Mouse (Mus musculus) lung, embryonic 15.5 days (tissue): ENCODE results near the gene Arpp21. TPM values are rescaled to one million over a fixed set of nuclear protein-coding genes. Genes with fewer than 3 reads are reported as not detected.

Source experiments
- ATAC-seq: fragments of 200-750 bp; cut with Nextera tagmentation; 2 replicates; pipeline ENCODE4 v1.8.0; 2017; ENCODE audit warnings: moderate number of reproducible peaks, borderline replicate concordance; ENCODE audit not compliant: low FRiP score, low TSS enrichment; ENCODE audit errors: extremely low read depth
- H3K27ac ChIP-seq: fragments of 300-500 bp; sonication (generic); 2 replicates; pipeline ENCODE4 v1.5.1; 2015; ENCODE audit warnings: moderate library complexity, mild to moderate bottlenecking, inconsistent platforms
- H3K27me3 ChIP-seq: fragments of 300-500 bp; sonication (generic); 2 replicates; pipeline ENCODE4 v1.6.1; 2015; ENCODE audit warnings: inconsistent platforms
- H3K36me3 ChIP-seq: fragments of 300-500 bp; sonication (generic); 2 replicates; pipeline ENCODE4 v1.6.1; 2015; ENCODE audit warnings: inconsistent platforms
- H3K4me1 ChIP-seq: fragments of 300-500 bp; sonication (generic); 2 replicates; pipeline ENCODE4 v1.6.1; 2015; ENCODE audit warnings: inconsistent platforms
- H3K4me2 ChIP-seq: fragments of 300-500 bp; sonication (generic); 2 replicates; pipeline ENCODE4 v1.6.1; 2015; ENCODE audit warnings: inconsistent platforms, mild to moderate bottlenecking, moderate library complexity
- H3K4me3 ChIP-seq: fragments of 300-500 bp; sonication (generic); 2 replicates; pipeline ENCODE4 v1.5.1; 2015; ENCODE audit warnings: mild to moderate bottlenecking, inconsistent platforms
- H3K9ac ChIP-seq: fragments of 300-500 bp; sonication (generic); 2 replicates; pipeline ENCODE4 v1.6.1; 2015; ENCODE audit warnings: inconsistent platforms
- H3K9me3 ChIP-seq: fragments of 300-500 bp; sonication (generic); 2 replicates; pipeline ENCODE4 v1.6.1; 2016; ENCODE audit warnings: inconsistent platforms
- WGBS: fragments of 180-500 bp; shearing (Covaris S2); methylation state at CpG from one replicate; pipeline ENCODE4 v1.1.7; 2015; 5-methylcytosine and 5-hydroxymethylcytosine counted together
- polyA plus RNA-seq: library from polyadenylated mRNA; unstranded; fragments of >200 nt; fragmentation: Nextera tagmentation; extraction: Ambion mirVana; gene quantifications from 2 replicates; pipeline ENCODE4 v1.2.1, GENCODE M21; 2015

Arpp21 gene
- polyA plus RNA-seq, result 1.9 and 5.8 TPM in 2 replicates

DNA sequence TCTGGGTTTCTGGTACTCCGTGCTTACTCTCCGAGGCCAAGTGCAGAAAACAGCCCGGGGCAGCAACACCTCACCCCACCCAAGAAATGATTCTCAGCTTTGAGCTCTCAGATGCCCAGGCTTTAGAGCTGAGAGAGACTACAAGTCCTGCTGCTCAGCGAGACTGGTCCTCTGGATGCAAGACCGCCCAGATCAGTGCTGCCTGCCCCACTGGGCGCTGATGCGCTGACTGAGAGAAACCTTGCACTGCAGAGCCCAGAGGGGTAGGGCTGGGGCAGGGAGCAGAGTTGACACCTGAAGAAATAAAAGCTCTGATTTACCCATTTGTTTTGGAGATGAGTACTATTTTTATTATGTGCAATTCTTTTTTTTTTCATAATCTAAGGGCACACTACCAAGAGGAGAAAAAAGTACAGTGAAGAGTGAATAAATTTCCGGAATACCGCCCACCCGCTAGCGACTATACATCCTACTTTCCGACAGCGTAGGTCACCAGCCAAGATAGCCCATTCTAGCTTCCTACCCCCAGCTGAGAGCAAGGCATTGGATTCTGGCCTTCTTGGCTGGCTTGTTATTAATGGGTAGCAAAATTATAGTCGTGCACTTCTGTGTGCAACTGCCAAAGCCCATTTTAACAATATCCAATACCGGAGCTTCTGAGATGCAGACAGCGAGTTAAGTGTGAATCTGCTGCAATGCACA, at the start of gene Arpp21:
Gene Arpp21, minus strand, starts transcription at position 243 of the 702 bp plus-strand sequence.
- peaks cover 63% of the 10 kb centered on the region for H3K27me3 ChIP-seq
- 0 out of 2 replicates have a peak, but pooled peaks cover 12% of the 10 kb centered on the region for H3K4me1 ChIP-seq
- H3K9ac ChIP-seq, result no peak within 1 kb of the TSS
- whole genome bisulfite sequencing, result 27% methylated on average over 16 of the region's 16 CpGs
- H3K27ac ChIP-seq, result no peak within 1 kb of the TSS
- ATAC-seq, result no peak
- peak within 1 kb of the TSS; percentile 59 for H3K4me2 ChIP-seq
- no peaks in the 10 kb centered on the region for H3K36me3 ChIP-seq
- peak within 1 kb of the TSS; percentile 30 for H3K4me3 ChIP-seq
- H3K9me3 ChIP-seq, result no peaks in the 10 kb centered on the region

DNA sequence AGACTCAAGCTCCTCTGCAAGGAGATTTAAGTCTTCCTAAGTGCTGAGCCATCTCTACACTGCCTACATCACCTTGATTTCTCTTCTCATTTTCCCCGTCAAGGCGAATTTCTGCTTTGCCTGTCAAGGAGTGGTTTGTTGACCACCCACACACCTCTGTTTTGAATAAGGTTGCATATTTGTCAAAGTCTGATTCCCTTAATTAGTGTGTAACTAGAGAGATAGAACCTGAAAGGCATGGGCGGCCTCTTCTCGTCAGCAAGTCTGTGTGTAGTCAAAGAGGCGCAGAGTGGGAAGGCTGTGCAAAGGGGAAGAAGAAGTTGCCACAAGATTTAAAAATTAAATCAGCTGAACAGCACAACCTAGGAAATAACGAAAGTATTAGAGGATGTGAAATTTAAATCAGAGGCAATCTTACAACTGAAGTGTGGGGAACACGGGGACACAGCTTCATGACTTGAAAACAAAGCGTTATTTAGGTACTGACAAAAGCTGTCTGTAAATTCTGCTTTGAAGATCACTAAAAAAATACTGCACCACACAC, 36.8 kb upstream of the Arpp21 start:
- Histone ChIP-seq H3K36me3 (no peaks in the 10 kb centered on the region), H3K9ac (no peak overlapping the region), H3K4me3 (no peak overlapping the region), H3K4me1 (no peaks in the 10 kb centered on the region), H3K9me3 (no peaks in the 10 kb centered on the region), H3K27me3 (no peaks in the 10 kb centered on the region), H3K4me2 (no peak overlapping the region), H3K27ac (no peak overlapping the region)
- no peak for ATAC-seq
- WGBS, result 80% methylated on average over 8 of the region's 8 CpGs

DNA sequence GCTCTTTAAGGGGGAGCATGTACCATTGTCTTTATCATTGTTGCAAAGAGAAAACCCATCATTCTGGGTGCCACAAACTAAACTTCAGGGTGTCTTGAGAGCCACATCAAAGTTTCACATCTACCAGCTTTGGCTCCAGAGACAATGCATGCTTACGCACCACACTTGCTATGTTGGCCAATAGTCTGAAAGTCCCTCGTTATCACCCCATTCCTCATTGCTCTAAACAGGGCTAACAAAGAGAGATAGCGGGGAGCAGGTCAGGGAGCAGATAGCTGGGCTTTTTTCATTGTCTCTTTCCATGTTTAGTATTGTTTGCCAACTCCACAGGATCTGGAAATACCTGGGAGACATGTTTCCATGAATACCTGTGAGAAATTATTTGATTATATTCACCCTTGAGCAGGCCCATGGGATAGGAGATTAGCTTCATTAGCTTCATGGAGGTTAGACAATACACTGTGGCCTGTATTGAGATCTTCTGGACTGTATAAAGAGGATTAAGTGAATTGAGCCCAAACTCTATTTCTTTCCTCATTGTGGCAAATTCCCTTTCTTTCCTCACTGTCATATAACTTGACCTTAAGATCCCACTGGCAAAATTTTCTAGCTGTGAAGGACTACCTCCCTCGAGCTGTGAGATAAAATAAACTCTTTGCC, 29.4 kb upstream of the Arpp21 start:
- Histone ChIP-seq H3K9me3 (no peaks in the 10 kb centered on the region), H3K36me3 (no peaks in the 10 kb centered on the region), H3K4me3 (no peak overlapping the region), H3K27me3 (no peaks in the 10 kb centered on the region), H3K9ac (no peak overlapping the region), H3K27ac (no peak overlapping the region), H3K4me1 (no peaks in the 10 kb centered on the region), H3K4me2 (no peak overlapping the region)
- WGBS, result 64% methylated on average over 4 of the region's 4 CpGs
- ATAC-seq, result no peak

DNA sequence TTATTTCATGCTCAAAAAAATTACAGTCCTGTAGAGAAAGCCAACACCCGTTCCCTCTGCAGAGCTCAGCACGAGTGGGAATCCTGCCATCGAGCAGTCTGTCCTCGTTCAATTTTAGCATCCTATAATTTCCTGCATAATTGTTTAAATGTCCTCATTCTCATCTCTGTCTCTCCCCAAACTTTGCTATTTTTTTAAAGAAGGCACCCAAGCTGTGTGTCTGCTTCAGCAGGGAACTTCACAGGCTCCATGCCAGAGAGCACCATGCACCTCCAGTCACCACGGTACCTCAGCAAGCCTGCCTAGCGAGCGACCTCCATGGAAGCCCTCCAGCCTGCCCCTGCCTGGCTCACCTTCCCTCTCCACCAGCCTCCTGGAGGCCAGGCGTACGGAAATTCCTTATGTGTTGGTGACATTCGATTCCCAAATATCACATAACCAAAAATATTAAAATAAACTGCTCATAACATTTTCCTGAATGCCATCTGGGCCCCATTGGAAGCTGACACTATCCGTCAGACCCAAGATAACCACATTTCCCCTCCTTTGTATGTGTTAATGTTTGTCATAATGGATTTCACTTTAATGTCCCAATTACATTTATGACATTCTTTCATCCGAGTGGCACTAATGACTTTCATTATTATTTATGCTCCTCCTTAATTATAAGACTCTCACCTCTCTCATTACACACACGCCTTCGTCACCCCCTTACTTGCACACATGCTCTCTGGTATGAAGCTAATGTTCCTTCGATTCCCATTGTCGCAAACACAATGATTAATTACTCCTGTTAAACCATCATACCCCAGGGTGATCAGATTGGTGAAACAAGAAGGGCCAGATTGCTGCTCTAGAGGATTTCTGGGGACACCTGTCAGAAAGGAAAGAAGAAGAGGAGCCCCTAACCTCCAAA, 26.5 kb upstream of the Arpp21 start:
- Histone ChIP-seq H3K27ac (no peak overlapping the region), H3K27me3 (no peaks in the 10 kb centered on the region), H3K9me3 (no peaks in the 10 kb centered on the region), H3K36me3 (no peaks in the 10 kb centered on the region), H3K9ac (no peak overlapping the region), H3K4me2 (no peak overlapping the region), H3K4me3 (no peak overlapping the region), H3K4me1 (no peaks in the 10 kb centered on the region)
- WGBS, result 73% methylated on average over 16 of the region's 16 CpGs
- ATAC-seq, result no peak

DNA sequence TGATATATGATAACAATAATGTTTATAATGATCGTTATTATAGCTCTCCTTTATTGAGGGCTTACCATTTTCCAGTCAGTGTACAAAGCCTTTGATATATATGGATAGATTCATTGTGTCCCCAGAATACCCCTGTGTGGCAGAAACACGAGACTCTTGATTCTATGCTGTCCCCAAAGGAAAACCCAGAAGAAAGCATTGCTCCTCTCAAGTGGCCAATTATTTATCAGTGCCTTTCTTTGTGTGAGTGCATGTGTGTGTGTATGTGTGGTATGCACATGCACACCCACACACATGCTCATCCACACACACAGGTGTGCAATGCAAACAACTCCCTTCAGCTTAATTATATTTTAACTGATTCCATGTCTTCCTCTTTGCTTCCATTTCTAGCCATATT, 25.8 kb upstream of the Arpp21 start:
- Histone ChIP-seq H3K27me3 (no peaks in the 10 kb centered on the region), H3K4me3 (no peak overlapping the region), H3K27ac (no peak overlapping the region), H3K4me1 (no peaks in the 10 kb centered on the region), H3K36me3 (no peaks in the 10 kb centered on the region), H3K4me2 (no peak overlapping the region), H3K9me3 (no peaks in the 10 kb centered on the region), H3K9ac (no peak overlapping the region)
- WGBS, result 78% methylated on average over 2 of the region's 2 CpGs
- no peak for ATAC-seq

DNA sequence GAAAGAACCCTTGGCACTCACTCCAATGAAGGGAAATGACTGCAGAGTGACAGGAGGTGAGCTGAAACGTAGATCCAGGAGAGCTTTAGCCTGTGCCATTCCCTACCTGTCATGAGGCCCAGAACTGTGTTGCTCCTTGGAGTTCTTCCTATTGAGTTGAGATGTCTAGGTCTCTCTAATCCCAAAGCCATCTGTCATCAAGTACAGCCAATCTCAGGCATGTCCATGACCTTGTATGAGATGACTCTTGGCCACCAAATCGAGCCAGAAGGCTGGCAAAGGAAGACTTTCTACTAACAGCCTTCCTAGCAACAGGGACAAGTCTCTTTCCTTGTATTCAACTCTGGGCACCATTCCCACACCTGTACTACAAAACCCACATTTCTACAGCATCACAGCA, 25.0 kb upstream of the Arpp21 start:
- no peaks in the 10 kb centered on the region for H3K27me3 ChIP-seq
- H3K4me3 ChIP-seq, result no peak overlapping the region
- H3K4me1 ChIP-seq, result no peaks in the 10 kb centered on the region
- no peaks in the 10 kb centered on the region for H3K36me3 ChIP-seq
- H3K4me2 ChIP-seq, result no peak overlapping the region
- H3K27ac ChIP-seq, result no peak overlapping the region
- H3K9me3 ChIP-seq, result no peaks in the 10 kb centered on the region
- WGBS, result 60% methylated on average over 2 of the region's 2 CpGs
- ATAC-seq, result no peak
- H3K9ac ChIP-seq, result no peak overlapping the region

DNA sequence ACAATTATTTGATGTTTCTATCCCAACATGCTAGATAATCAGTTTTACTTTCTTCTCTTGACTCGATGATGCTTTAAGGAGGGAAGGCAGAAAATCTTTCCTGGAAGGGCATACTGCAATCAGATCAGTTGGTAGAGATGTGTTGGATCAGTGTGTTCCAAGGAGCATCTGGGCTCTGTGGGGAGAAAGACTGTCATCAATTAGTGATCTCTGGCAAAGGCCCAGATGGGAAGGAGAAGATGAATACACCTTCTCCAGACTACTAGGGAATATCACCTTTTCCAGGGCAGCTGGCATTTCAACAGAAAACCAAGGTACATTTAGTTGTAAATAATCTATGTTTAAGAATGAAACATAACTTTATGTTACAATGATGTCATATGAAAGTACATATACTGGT, 22.8 kb upstream of the Arpp21 start:
- no peaks in the 10 kb centered on the region for H3K4me1 ChIP-seq
- no peaks in the 10 kb centered on the region for H3K27me3 ChIP-seq
- no peaks in the 10 kb centered on the region for H3K9me3 ChIP-seq
- no peak overlapping the region for H3K4me2 ChIP-seq
- H3K9ac ChIP-seq, result no peak overlapping the region
- no peak overlapping the region for H3K4me3 ChIP-seq
- no peak overlapping the region for H3K27ac ChIP-seq
- no peaks in the 10 kb centered on the region for H3K36me3 ChIP-seq
- no peak for ATAC-seq
- WGBS, result 90% methylated on average over 1 of the region's 1 CpGs

DNA sequence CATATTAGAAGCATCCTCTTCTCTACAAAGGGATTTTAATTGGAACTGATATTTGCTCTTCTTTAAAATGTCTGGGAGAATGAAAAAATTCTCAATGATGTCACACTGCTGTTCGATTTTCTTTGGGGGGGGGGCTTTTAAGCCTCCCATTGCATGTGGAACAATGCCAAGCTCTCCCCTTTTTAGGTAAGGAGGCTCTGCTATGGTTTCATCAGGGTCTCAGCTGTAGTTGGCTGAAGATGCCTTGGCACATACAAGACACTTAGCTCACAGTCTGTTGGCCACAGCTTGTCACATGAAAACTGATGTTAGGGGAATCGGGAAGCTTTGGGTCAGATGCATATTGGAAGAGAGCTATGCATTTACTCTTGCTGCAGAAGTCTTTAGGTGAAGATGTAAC, 20.2 kb upstream of the Arpp21 start:
- H3K27me3 ChIP-seq, result no peaks in the 10 kb centered on the region
- H3K4me1 ChIP-seq, result no peaks in the 10 kb centered on the region
- H3K36me3 ChIP-seq, result no peaks in the 10 kb centered on the region
- WGBS, result 55% methylated on average over 2 of the region's 2 CpGs
- H3K4me2 ChIP-seq, result no peak overlapping the region
- no peak overlapping the region for H3K9ac ChIP-seq
- ATAC-seq, result no peak
- H3K4me3 ChIP-seq, result no peak overlapping the region
- no peaks in the 10 kb centered on the region for H3K9me3 ChIP-seq
- H3K27ac ChIP-seq, result no peak overlapping the region

DNA sequence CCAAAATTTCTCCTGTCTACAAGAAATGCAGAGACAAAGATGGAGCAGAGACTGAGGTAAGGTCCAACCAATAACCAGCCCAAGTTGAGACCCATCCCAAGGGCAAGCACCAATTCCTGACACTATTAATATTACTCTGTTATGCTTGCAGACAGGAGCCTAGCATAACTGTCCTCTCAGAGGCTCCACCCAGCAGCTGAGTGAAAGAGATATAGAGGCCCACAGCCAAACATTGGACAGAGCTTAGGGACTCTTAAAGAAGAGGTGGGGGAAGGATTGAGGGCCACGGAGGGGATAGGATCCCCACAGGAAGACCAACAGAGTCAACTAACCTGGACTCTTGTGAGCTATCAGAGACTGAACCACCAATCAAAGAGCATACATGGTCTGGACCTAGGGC, 18.0 kb upstream of the Arpp21 start:
- H3K9me3 ChIP-seq, result no peaks in the 10 kb centered on the region
- H3K4me3 ChIP-seq, result no peak overlapping the region
- no peak overlapping the region for H3K4me2 ChIP-seq
- ATAC-seq, result no peak
- H3K9ac ChIP-seq, result no peak overlapping the region
- no peaks in the 10 kb centered on the region for H3K4me1 ChIP-seq
- no peaks in the 10 kb centered on the region for H3K36me3 ChIP-seq
- WGBS, result 63% methylated on average over 1 of the region's 1 CpGs
- H3K27me3 ChIP-seq, result no peaks in the 10 kb centered on the region
- H3K27ac ChIP-seq, result no peak overlapping the region

DNA sequence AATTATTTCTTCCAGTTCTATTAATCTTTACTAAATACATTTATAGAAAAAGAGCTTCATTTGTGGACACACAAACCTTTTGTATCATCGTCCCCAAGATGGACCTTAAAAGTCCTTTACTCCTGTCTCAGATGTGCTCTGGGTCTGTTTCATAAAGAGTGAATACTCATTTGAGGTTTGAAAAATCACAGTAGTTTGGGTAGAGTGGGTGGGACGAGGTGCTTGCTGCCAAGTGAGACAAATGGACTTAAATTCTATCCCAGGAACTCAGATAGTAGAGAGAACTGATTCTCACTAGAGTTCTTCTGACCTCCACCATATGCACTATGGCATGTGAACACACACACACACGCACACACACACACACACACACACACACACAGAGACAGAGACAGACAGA, 16.1 kb upstream of the Arpp21 start:
- H3K9ac ChIP-seq, result no peak overlapping the region
- 57% methylated on average over 3 of the region's 3 CpGs for WGBS

DNA sequence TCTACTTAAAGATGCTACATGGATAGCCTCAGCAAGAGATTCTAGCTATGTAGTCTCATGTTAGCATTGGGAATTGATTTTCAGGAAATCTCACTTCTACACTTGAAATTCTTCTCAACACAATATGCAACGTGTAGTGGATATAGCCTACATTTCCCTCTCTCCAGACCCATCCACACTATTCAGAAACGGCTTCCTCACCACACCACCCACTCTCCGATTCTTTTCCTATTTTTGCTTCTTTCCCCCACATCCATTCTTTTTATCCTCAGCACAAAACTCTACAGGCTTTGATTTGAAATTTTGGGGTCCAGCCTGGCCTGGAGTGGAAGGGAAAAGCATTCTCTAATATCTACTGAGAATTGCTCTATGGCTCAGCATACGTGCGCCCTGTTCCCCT, 15.6 kb upstream of the Arpp21 start:
- Histone ChIP-seq H3K36me3 (no peaks in the 10 kb centered on the region), H3K27ac (no peak overlapping the region), H3K9me3 (no peaks in the 10 kb centered on the region), H3K9ac (no peak overlapping the region), H3K4me1 (no peaks in the 10 kb centered on the region), H3K27me3 (no peaks in the 10 kb centered on the region), H3K4me3 (no peak overlapping the region), H3K4me2 (no peak overlapping the region)
- no peak for ATAC-seq
- 84% methylated on average over 5 of the region's 5 CpGs for WGBS

More for the DNA sequence above, 16.1 kb upstream of the Arpp21 start:
- Histone ChIP-seq H3K27me3 (no peaks in the 10 kb centered on the region), H3K4me2 (no peak overlapping the region), H3K9me3 (no peaks in the 10 kb centered on the region), H3K36me3 (no peaks in the 10 kb centered on the region), H3K27ac (no peak overlapping the region), H3K4me1 (no peaks in the 10 kb centered on the region), H3K4me3 (no peak overlapping the region)
- no peak for ATAC-seq
